ENCODE assay signal across 15 mouse cellular contexts in the genomic region with DNA sequence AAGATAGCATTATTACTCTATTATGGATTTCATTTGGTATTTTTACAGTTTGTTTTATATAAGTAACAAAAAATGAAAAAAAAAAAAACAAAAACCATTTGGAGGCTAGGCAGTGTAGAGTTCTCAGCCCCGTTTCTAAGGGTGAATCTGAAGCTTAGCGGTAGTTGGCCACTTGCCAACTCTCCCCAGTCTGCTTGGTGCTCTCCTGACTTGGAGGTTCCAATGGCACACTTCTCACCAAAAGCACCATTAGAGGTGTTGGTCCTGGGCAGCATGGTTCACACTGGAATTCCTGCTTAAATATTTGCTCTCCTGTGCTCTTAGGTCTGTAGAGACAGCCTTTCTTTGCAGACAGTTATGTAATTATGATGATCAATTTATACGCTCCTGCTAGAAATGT. TPM values are rescaled to one million over a fixed set of nuclear protein-coding genes. Genes with fewer than 3 reads are reported as not detected.
DNase-seq lines count a peak whose midpoint lies in the region; ATAC-seq and TF ChIP-seq lines count a peak whose summit lies in the region.
"Had no signal": no experiment of that assay in that cellular context is flagged by ENCODE, and none has a peak within 500 bp of the region (broad histone marks: within the 10 kb centered on the region; RNA-seq: fewer than 3 reads in every experiment).

No protein-coding gene starts in this region.

- no peak for TF ChIP-seq POLR2A in MEL (IDR thresholded peaks at IDR 0.05; ENCODE audit: control insufficient read depth in 1 of 2, insufficient read depth in 1 of 2, low read depth in 1 of 2, low read length in 2 of 2, poor library complexity in 1 of 2)

- no peak for TF ChIP-seq CTCF in MEL (IDR thresholded peaks at IDR 0.05 in 2 of 3, conservative IDR thresholded peaks at IDR 0.05 in 1 of 3; ENCODE audit: control insufficient read depth in 1 of 3, insufficient read depth in 1 of 3, low read depth in 2 of 3, low read length in 3 of 3, poor library complexity in 1 of 3, severe bottlenecking in 1 of 3)

- H3K36me3 ChIP-seq in forebrain, embryonic 14.5 days (ENCODE audit: control insufficient read depth, insufficient read depth, low read length), result no peaks in the 10 kb centered on the region
- peaks cover 6% of the 10 kb centered on the region; the same call in 1 of the 2 replicates for H3K36me3 ChIP-seq in forebrain, embryonic 10.5 days (replicated peaks)
- H3K36me3 ChIP-seq in MEL (ENCODE audit: control insufficient read depth in 1 of 2, insufficient read depth in 2 of 2, low read length in 2 of 2), result peaks cover 0 to 6% of the 10 kb centered on the region in 2 experiments; a peak in 2 of 4 replicates
- H3K36me3 ChIP-seq: hindbrain, embryonic 15.5 days; kidney, embryonic 15.5 days; limb, embryonic 15.5 days had no signal

- no peaks in the 10 kb centered on the region for H3K27me3 ChIP-seq in forebrain, embryonic 14.5 days (replicated peaks; ENCODE audit: control insufficient read depth, insufficient read depth, low read length)
- H3K27me3 ChIP-seq in forebrain, embryonic 10.5 days (ENCODE audit: poor library complexity, severe bottlenecking), result no peaks in the 10 kb centered on the region
- no peaks in the 10 kb centered on the region for H3K27me3 ChIP-seq in MEL (ENCODE audit: control insufficient read depth in 1 of 2, insufficient read depth in 2 of 2, low read length in 2 of 2)
- H3K27me3 ChIP-seq: hindbrain, embryonic 15.5 days; kidney, embryonic 15.5 days; limb, embryonic 15.5 days had no signal

- H3K9ac ChIP-seq in forebrain, embryonic 14.5 days (ENCODE audit: low read length), result no peak overlapping the region
- H3K9ac ChIP-seq in MEL (ENCODE audit: control insufficient read depth, low read depth, low read length, poor library complexity, severe bottlenecking), result no peak overlapping the region
- H3K9ac ChIP-seq: hindbrain, embryonic 15.5 days; kidney, embryonic 15.5 days; limb, embryonic 15.5 days had no signal

- no peak for ATAC-seq in forebrain, embryonic 14.5 days
- ATAC-seq in activated CD4-positive, CD25-positive, alpha-beta regulatory T cell, adult 4 months, result no peak

- no peak overlapping the region for H3K27ac ChIP-seq in forebrain, embryonic 14.5 days (ENCODE audit: low read depth, low read length)
- H3K27ac ChIP-seq in forebrain, embryonic 10.5 days, result no peak overlapping the region
- H3K27ac ChIP-seq in MEL (ENCODE audit: control insufficient read depth, low read depth, low read length), result no peak overlapping the region
- H3K27ac ChIP-seq: hindbrain, embryonic 15.5 days; kidney, embryonic 15.5 days; limb, embryonic 15.5 days had no signal

- TF ChIP-seq EP300 in MEL (IDR thresholded peaks at IDR 0.05; ENCODE audit: low read depth in 1 of 2, low read length in 2 of 2), result no peak

- no peak overlapping the region for H3K4me3 ChIP-seq in forebrain, embryonic 14.5 days (ENCODE audit: low read depth, low read length)
- no peak overlapping the region for H3K4me3 ChIP-seq in forebrain, embryonic 10.5 days
- H3K4me3 ChIP-seq in MEL (ENCODE audit: control insufficient read depth in 1 of 2, insufficient read depth in 1 of 2, low read depth in 2 of 2, low read length in 2 of 2), result no peak overlapping the region
- H3K4me3 ChIP-seq: hindbrain, embryonic 15.5 days; kidney, embryonic 15.5 days; limb, embryonic 15.5 days had no signal

- no peak overlapping the region for H3K4me2 ChIP-seq in forebrain, embryonic 14.5 days (ENCODE audit: low read length)
- H3K4me2 ChIP-seq: heart, embryonic 11.5 days; hindbrain, embryonic 15.5 days; kidney, embryonic 15.5 days; limb, embryonic 15.5 days had no signal

- no peak for TF ChIP-seq RAD21 in MEL (IDR thresholded peaks at IDR 0.05; ENCODE audit: low read depth, low read length)

- no peaks in the 10 kb centered on the region for H3K79me2 ChIP-seq in MEL (ENCODE audit: control insufficient read depth, insufficient read depth, low read length, poor library complexity)

- WGBS in forebrain, embryonic 14.5 days, result 62% methylated on average over 3 of the region's 3 CpGs
- WGBS in forebrain, embryonic 10.5 days, result 94% methylated on average over 3 of the region's 3 CpGs

- peak; percentile 55 for DNase-seq in forebrain, embryonic 14.5 days (ENCODE audit: low spot score)
- no peak for DNase-seq in forebrain, embryonic 10.5 days (ENCODE audit: extremely low spot score, low spot score)
- DNase-seq in layer of hippocampus, adult 9-11 months, result peak; percentile 27
- DNase-seq in layer of hippocampus, adult 18-20 months (ENCODE audit: low spot score in 2 of 2), result no peak
- DNase-seq in MEL (ENCODE audit: low read depth, low spot score), result peak; percentile 67
- peak; percentile 63 to 66 for DNase-seq in cerebellum, postnatal 14 days
- no peak for DNase-seq in yolk sac, embryonic 10.5 days (ENCODE audit: low spot score)
- DNase-seq: lung, postnatal 4 days; right cerebral cortex, postnatal 4 days; thymus, postnatal 25 days had no signal

- no peaks in the 10 kb centered on the region for H3K4me1 ChIP-seq in forebrain, embryonic 14.5 days (ENCODE audit: control insufficient read depth, insufficient read depth, low read length)
- H3K4me1 ChIP-seq in forebrain, embryonic 10.5 days, result no peaks in the 10 kb centered on the region
- peaks cover 2 to 3% of the 10 kb centered on the region in 2 experiments; a peak in 3 of 4 replicates for H3K4me1 ChIP-seq in MEL (ENCODE audit: control insufficient read depth in 1 of 2, insufficient read depth in 2 of 2, low read length in 2 of 2)
- H3K4me1 ChIP-seq: kidney, embryonic 15.5 days; limb, embryonic 15.5 days had no signal

- no peaks in the 10 kb centered on the region for H3K9me3 ChIP-seq in forebrain, embryonic 14.5 days (replicated peaks; ENCODE audit: control insufficient read depth, low read length)
- H3K9me3 ChIP-seq in forebrain, embryonic 10.5 days, result no peaks in the 10 kb centered on the region
- H3K9me3 ChIP-seq in MEL (replicated peaks; ENCODE audit: insufficient read depth, low read length), result no peaks in the 10 kb centered on the region
- H3K9me3 ChIP-seq: hindbrain, embryonic 15.5 days; kidney, embryonic 15.5 days; limb, embryonic 15.5 days had no signal

TF ChIP-seq in MEL, 35 proteins besides CTCF, POLR2A, EP300 and RAD21:
- no peak for TF ChIP-seq MAZ (IDR thresholded peaks at IDR 0.05; ENCODE audit: low read depth, low read length)
- TF ChIP-seq RCOR1 (IDR thresholded peaks at IDR 0.05; ENCODE audit: low read depth, low read length), result no peak
- TF ChIP-seq POLR2AphosphoS2 (IDR thresholded peaks at IDR 0.05; ENCODE audit: low read length), result no peak

RNA-seq across cellular contexts. Expression of a gene that starts 8.8 kb away (rescaled TPM):
- 27.7 and 32.7 TPM in 2 replicates for polyA plus RNA-seq in forebrain, embryonic 14.5 days (2014; fragmentation: Nextera tagmentation; extraction: Ambion mirVana)
- polyA plus RNA-seq in forebrain, embryonic 10.5 days (2016; fragmentation: Nextera tagmentation; extraction: Ambion mirVana), result 33.9 and 38.1 TPM in 2 replicates
- 10 to 100 TPM; 32.5 to 39.2 TPM for total RNA-seq in layer of hippocampus, adult 18-20 months (2021)
- 29.4 and 47.9 TPM in 2 replicates for total RNA-seq in MEL (2012; rRNA removed)
- polyA plus RNA-seq in MEL (2012; ENCODE audit: insufficient read depth in 1 of 2, insufficient read length in 2 of 2, low read depth in 1 of 2, low replicate concordance in 2 of 2, missing spikeins in 1 of 2), result 10 to 100 TPM; 37.6 to 68.4 TPM
- 10 to 100 TPM; 11.6 to 12.0 TPM for polyA plus RNA-seq in activated CD4-positive, CD25-positive, alpha-beta regulatory T cell, adult 4 months (2017; shearing (Covaris generic))

RNA-seq across cellular contexts. Expression of a gene that starts 44.2 kb away (rescaled TPM):
- 1.3 and 2.4 TPM in 2 replicates for polyA plus RNA-seq in forebrain, embryonic 14.5 days (2014; fragmentation: Nextera tagmentation; extraction: Ambion mirVana)
- 0.66 TPM in 2 replicates for polyA plus RNA-seq in forebrain, embryonic 10.5 days (2016; fragmentation: Nextera tagmentation; extraction: Ambion mirVana)
- 10 to 100 TPM; 40.8 to 46.1 TPM for total RNA-seq in layer of hippocampus, adult 18-20 months (2021)
- total RNA-seq in MEL (2012; rRNA removed), result 3.8 and 4.0 TPM in 2 replicates
- 10 to 100 TPM in 1 of 2 experiments, 1 to 10 TPM in 1; 7.8 to 53.3 TPM for polyA plus RNA-seq in MEL (2012; ENCODE audit: insufficient read depth in 1 of 2, insufficient read length in 2 of 2, low read depth in 1 of 2, low replicate concordance in 2 of 2, missing spikeins in 1 of 2)
- 1 to 10 TPM; 1.4 to 1.9 TPM for polyA plus RNA-seq in activated CD4-positive, CD25-positive, alpha-beta regulatory T cell, adult 4 months (2017; shearing (Covaris generic))

RNA-seq across cellular contexts. Expression of a gene that starts 45.8 kb away (rescaled TPM):
- polyA plus RNA-seq in forebrain, embryonic 14.5 days (2014; fragmentation: Nextera tagmentation; extraction: Ambion mirVana), result 6.6 and 6.7 TPM in 2 replicates
- polyA plus RNA-seq in forebrain, embryonic 10.5 days (2016; fragmentation: Nextera tagmentation; extraction: Ambion mirVana), result 17.0 and 18.0 TPM in 2 replicates
- total RNA-seq in layer of hippocampus, adult 18-20 months (2021), result 1 to 10 TPM; 3.2 to 3.6 TPM
- total RNA-seq in MEL (2012; rRNA removed), result 5.1 and 7.2 TPM in 2 replicates
- polyA plus RNA-seq in MEL (2012; ENCODE audit: insufficient read depth in 1 of 2, insufficient read length in 2 of 2, low read depth in 1 of 2, low replicate concordance in 2 of 2, missing spikeins in 1 of 2), result 1 to 10 TPM in 1 of 2 experiments, not detected in 1; 7.0 TPM
- 10 to 100 TPM; 10.3 to 11.6 TPM for polyA plus RNA-seq in activated CD4-positive, CD25-positive, alpha-beta regulatory T cell, adult 4 months (2017; shearing (Covaris generic))

Comparison
In these comparisons a context has a peak if more than half of its experiments do, and no peak if none do; other contexts are left out.
1. DNase-seq: peak in forebrain, embryonic 14.5 days (single experiment), layer of hippocampus, adult 9-11 months (single experiment), MEL (single experiment) and cerebellum, postnatal 14 days (2 of 2); none in forebrain, embryonic 10.5 days (single experiment), layer of hippocampus, adult 18-20 months (0 of 2) and yolk sac, embryonic 10.5 days (single experiment).